Mouse (Mus musculus) erythroblast, embryonic 14.5 days (primary cell): Measurements from ENCODE around the gene Gm49721.
"Not testable (repeated sequence)": the region's sequence is repeated elsewhere in the genome, so short reads cannot be mapped to it uniquely, and the experiment has no call there.

ENCODE experiments used
- GATA1 ChIP-seq: IDR thresholded peaks from 2 replicates; pipeline ENCODE4 v1.6.1; 2012; ENCODE audit warnings: low read length, inconsistent platforms, mixed read lengths
- TAL1 ChIP-seq: IDR thresholded peaks from 3 replicates; pipeline ENCODE4 v1.6.1; 2012; ENCODE audit warnings: low read length, inconsistent platforms, mixed read lengths

- not testable (repeated sequence) for TF ChIP-seq GATA1, TAL1
These were observed 30.7 kb downstream of the Gm49721 start for GRCm38 (mm10) chr17:7009440-7009839.
